Comparison of ENCODE assay signal across 25 mouse cellular contexts in genomic region chr1:131318397-131318796, GRCm38 (mm10).
"Had no signal": no experiment of that assay in that cellular context is flagged by ENCODE, and none has a peak within 500 bp of the region (broad histone marks: within the 10 kb centered on the region; RNA-seq: fewer than 3 reads in every experiment).

No protein-coding gene starts in this region.

- DNase-seq: gastrocnemius, postnatal 14 days; gastrocnemius, postnatal 36 days; heart, adult 11 months; heart, adult 2 months; heart, postnatal 4 days; kidney, adult 18-20 months; kidney, adult 8-10 months; kidney, postnatal 10 days; kidney, postnatal 25 days; kidney, postnatal 4 days; left cerebral cortex, postnatal 4 days had no signal

- ATAC-seq: hindbrain, embryonic 16.5 days; inflammation-experienced regulatory T-cells, adult 6 months; intestine, embryonic 15.5 days; intestine, postnatal 0 days; liver, embryonic 12.5 days had no signal

- H3K9ac ChIP-seq: heart, embryonic 13.5 days; heart, embryonic 15.5 days; hindbrain, embryonic 12.5 days; hindbrain, embryonic 14.5 days; intestine, embryonic 15.5 days; limb, embryonic 13.5 days; limb, embryonic 15.5 days; liver, embryonic 12.5 days; liver, embryonic 14.5 days had no signal

- H3K4me1 ChIP-seq: heart, embryonic 15.5 days; hindbrain, embryonic 10.5 days; hindbrain, embryonic 12.5 days; intestine, embryonic 15.5 days; limb, embryonic 13.5 days; limb, embryonic 15.5 days had no signal

- H3K9me3 ChIP-seq: heart, embryonic 13.5 days; heart, embryonic 15.5 days; hindbrain, embryonic 10.5 days; hindbrain, embryonic 12.5 days; intestine, embryonic 15.5 days; limb, embryonic 13.5 days; limb, embryonic 15.5 days; liver, embryonic 12.5 days had no signal

- H3K27me3 ChIP-seq: heart, embryonic 13.5 days; heart, embryonic 15.5 days; hindbrain, embryonic 12.5 days; intestine, embryonic 15.5 days; limb, embryonic 13.5 days; limb, embryonic 15.5 days; liver, embryonic 12.5 days had no signal

- H3K4me3 ChIP-seq: heart, adult 2 months; heart, embryonic 13.5 days; heart, embryonic 15.5 days; hindbrain, embryonic 10.5 days; hindbrain, embryonic 12.5 days; intestine, embryonic 15.5 days; layer of hippocampus, adult 2 months; limb, embryonic 13.5 days; limb, embryonic 15.5 days; liver, embryonic 12.5 days had no signal

- H3K27ac ChIP-seq: heart, adult 2 months; heart, embryonic 13.5 days; heart, embryonic 15.5 days; hindbrain, embryonic 10.5 days; hindbrain, embryonic 12.5 days; hindbrain, embryonic 14.5 days; intestine, embryonic 15.5 days; layer of hippocampus, adult 2 months; limb, embryonic 13.5 days; limb, embryonic 15.5 days; liver, embryonic 12.5 days; liver, embryonic 14.5 days had no signal
